Mouse (Mus musculus) lung, adult 18-20 months (tissue): ENCODE data around the gene Trappc4.
"Not testable (repeated sequence)": the region's sequence is repeated elsewhere in the genome, so short reads cannot be mapped to it uniquely, and the experiment has no call there.

ENCODE experiments used
- DNase-seq, 2 experiments: peaks; one replicate each; pipeline ENCODE4 v3.0.0; 2022; ENCODE audit warnings: mixed read lengths in 2 of 2

Gene Trappc4

DNA sequence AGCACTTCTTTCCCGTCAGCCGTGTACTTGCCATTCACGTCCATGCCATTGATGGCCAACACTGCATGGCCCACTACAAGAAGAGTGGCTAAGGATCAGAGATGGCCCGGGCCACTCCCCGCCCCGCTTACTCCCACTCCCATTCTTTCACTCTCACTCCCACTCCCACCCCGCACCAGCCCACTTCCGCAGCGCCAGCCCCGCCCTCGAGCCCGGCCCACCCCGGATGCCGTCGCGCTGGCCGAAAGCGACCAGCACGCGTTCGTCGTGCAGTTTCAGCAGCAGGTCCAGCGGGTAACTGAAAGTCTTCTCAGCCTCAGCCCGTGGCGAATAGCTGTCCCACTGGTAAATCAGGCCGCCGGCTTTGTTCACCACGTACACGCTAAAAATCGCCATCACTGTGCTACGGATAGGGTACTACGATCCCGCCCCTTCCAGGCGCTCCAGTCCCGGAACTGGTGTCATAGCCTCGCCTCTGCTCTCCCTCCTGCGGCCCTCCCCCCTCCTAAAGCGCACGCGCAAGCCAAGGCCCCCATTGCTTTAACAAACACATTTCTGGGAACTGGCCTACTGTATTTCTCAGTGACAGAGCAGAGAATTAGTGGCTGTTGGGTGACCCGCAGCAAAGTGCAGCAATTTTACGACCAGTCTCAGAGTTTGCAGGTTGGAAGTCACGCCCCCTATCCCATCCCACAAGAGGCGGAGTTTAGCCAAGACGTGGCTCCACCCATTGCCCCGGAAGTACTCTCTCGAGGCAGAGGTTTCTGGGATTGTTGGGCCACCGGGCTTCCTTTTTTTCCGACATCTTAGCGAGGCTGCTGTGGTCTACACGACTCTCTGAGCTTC, at the start of gene Trappc4, which contains the start of gene Rps25:
Gene Trappc4, minus strand, starts transcription at position 695 of the 846 bp plus-strand sequence.
Gene Rps25, plus strand, starts transcription at position 234 of the 846 bp plus-strand sequence.
- DNase-seq: peak; percentile 91 to 93

- no peak for DNase-seq
Measured at GRCm38 (mm10) chr9:44454891-44455220, 47.5 kb upstream of the Trappc4 start, which contains the start of gene Upk2. Gene Upk2 (minus strand): TSS chr9:44454976.

DNA sequence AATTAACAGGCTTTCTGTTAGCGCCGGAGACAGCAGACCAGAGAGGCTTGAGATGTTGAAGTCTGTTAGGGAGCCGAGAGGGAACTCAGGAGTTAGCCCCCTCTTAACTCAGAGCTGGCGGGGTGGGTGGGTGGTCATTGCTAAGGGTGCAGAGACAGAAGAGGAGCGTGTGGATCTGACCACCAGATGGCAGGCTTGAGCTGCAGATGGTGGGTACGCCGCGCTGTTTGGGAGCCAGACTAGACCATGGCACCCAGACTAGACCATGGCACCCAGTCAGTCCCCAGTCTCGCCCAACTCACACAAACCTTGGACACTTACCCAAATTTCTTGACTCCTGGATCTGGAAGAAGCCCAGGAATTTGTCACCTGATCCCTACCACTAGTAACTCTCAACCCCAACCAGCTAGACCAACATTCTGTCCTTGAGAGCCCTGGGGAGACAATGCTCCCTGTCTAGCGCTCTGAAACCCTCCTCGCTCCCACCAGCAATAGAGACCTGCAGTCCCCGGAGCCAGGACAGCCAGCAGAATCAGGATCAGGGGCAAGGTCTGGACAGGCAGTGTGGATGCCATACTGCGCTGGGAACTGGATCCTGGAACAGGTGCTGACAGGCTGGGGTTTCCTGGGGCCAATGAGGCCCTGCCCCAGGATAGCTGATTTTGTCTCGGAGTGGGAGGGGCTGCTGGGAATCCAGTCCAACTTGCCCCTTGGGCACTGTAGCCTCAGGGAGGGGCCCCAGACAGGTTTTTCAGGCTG, 46.9 kb upstream of the Trappc4 start:
- DNase-seq: peak; percentile 79 to 85

DNA sequence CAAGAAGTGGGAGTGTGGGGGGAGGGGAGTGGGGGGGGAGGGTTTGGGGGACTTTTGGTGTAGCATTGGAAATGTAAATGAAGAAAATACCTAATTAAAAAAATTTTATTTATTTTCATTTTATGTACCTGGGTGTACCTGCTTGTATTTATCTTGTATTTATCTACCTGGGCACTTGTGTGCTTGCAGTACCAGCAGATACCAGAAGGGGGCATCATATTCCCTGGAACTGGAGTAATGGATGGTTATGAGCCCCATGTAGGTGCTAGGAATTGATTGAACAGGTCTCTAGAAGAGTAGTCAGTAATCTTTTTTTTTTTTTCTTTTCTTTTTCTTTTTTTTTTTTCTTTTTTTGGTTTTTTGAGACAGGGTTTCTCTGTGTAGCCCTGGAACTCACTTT, 43.0 kb upstream of the Trappc4 start:
- DNase-seq: peak in 1 of 2 experiments; percentile 15

- not testable (repeated sequence) for DNase-seq
Measured at GRCm38 (mm10) chr9:44444402-44445025, 37.1 kb upstream of the Trappc4 start.

DNA sequence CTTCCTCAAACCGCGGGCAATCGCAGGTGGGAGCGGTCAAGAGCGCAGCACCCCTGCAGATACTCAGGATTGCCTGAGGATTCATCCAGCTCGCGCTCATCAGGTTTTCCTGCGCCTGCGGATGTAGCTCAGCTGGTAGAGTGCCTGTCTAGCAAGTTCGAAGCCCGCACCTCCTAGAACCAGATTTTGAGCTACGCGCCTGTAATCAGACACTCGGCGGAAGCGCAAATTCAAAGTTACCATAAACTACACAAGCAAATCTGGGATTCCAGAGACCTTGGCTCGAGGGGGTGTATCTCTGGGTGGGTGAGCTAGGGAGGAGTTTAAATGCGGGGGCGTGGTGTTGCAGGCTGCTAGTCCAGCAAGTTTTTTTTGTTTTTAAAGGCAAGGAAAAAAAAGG, 33.6 kb upstream of the Trappc4 start, which contains the start of gene Foxr1:
Gene Foxr1, minus strand, starts transcription at position 176 of the 400 bp plus-strand sequence.
- DNase-seq: no peak

GRCm38 (mm10) chr9:44435747-44436146, 28.3 kb upstream of the Trappc4 start:
- peak; percentile 17 to 34 for DNase-seq

- DNase-seq: no peak
Measured at GRCm38 (mm10) chr9:44432577-44433185, 25.3 kb upstream of the Trappc4 start.

GRCm38 (mm10) chr9:44423576-44423975, 16.2 kb upstream of the Trappc4 start:
- no peak for DNase-seq

DNA sequence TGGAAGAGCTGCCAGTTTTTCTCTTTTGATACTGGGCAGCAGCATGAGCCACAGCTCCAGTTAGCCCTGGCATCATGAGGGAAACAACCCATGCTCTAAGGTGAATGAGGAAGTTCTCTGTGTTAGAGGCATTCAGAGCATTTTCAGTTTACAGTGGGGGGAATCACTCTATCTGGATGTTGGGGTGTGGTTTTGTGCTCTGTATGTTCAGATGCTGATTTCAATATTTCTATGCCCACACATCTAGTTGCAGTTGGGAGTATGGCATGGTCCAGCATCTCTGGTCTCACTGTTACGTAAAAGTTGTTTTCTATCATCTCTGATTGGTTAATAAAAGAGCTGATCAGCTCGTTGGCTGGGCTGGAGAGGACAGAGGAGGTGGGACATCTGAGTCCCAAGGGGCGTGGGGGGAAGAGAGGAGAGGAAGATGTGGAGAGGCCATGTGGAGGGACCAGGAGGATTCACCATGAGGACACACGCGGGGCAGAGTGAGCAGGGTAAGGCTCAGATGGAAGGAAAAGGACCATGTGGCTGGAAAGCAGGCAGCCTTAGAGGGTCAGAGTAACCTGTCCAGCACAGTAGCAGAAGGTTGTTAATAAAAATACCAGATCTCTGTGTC, 13.0 kb upstream of the Trappc4 start:
- no peak for DNase-seq

DNA sequence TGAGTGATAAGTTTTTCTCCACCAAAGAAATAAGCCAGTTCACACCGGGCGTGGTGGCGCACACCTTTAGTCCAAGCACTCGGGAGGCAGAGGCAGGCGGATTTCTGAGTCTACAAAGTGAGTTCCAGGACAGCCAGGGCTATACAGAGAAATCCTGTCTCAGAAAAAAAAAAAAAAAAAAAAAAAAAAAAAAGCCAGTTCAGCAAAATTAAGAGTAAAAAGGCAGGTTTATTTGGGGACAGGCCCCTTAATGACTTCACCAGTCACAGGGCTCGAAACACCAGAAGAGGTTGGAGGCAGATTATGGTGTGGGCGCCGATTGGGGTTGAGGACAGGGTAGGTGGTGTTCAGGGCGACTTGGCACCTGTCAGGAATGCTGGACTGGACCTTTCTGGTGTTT, 12.3 kb upstream of the Trappc4 start:
- DNase-seq: not testable (repeated sequence)

DNA sequence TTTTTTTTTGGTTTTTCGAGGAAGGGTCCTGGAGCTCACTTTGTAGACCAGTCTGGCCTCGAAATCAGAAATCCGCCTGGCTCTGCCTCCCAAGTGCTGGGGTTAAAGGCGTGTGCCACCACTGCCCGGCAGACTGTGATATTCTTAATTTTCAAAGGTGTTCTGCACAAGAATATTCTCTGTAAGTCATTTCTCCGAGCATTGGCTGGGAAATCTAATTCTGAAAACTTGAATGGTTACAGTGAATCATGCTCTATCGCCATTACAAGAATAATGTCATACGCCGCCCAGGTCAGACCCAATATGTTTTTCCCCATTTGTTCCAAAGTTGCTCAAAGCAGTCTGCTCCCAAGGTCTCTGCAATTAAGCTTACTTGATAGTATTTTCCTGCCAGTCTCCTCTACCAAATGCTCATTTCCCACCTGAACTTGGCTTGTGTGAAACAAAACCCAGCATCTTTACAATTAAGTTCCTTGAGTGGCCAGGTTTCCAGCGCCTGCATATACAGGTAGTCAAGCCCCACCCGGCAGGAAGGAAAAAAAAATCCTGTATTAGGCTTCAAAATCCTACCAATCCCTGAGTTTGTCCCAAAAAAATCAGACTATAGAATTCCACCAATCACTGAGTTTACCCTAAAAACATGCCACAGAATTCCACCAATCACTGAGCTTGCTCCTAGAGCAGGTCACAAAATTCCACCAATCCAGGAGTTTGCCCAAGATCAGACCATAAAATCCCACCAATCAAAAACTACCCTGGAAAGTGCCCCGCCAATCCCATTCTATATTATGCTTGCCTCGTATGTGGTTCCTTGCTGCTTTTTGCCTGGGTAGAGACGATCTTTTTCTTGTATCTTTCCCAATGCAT, 11.4 kb upstream of the Trappc4 start, which contains the start of gene Ccdc84:
Gene Ccdc84, minus strand, starts transcription at position 51 of the 867 bp plus-strand sequence.
- no peak for DNase-seq

DNA sequence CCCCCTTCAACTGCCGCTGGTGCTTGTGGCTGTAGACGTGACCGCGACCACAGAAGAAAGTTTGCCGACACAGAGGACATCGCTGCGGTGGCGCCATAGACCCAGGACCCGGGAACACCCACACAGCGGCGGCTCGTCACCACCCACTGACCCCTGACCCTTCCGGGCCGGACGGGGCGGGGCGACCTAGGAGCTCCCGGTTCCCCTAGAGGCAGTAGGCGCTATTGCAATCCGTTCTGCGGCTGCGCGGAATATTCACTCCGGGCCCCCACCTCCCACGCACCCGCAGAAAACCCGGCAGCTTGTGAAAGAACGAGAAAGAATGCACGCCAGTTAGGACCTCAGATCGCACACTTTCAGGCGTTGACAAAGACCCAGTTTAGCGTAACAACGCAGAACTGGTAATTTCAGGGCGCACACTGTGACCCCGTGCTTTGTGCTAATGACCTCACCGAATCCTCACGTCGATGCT, 10.5 kb upstream of the Trappc4 start:
- DNase-seq: peak; percentile 93 to 95

GRCm38 (mm10) chr9:44417156-44417891, 9.9 kb upstream of the Trappc4 start:
- no peak for DNase-seq

DNA sequence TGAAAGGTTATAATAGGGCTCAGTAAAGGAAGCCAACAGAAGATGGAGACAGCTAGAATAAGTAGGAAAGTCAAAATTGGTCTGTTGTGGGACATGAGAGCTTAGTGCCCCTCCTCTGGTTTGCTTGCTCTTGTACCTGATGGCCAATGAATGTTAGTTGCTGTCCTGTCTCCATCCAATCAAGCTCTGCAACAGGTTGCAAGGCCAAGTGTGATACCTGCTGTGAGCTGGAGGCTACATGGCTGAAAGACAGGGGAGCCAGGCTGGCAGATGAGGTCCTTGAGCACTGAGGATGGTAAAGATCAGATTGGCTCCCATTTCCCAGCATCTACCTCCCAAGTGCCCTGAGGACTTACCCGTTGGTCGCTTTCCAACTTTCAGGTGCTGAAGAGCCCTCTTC, 5.4 kb upstream of the Trappc4 start:
- DNase-seq: no peak

DNA sequence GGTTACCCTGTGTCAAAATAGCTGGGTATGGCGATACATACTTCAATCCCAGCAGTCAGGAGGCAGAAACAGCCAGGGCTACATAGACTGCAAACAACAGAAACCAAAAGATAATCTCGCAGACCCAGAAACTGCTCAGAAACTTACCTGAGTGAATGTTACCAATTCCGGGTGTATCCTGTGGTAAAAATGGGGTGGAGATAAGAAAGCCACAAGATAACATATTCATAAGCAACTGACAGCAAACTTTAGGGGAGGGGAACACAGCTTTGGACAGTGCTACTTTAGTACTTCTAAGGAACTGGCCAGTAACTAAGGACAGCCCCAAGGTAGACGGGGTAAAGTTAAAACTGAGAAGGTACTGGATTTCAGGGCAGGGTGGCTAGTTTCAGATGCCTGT, 4.9 kb upstream of the Trappc4 start:
- DNase-seq: no peak

GRCm38 (mm10) chr9:44411601-44412130, 4.3 kb upstream of the Trappc4 start:
- DNase-seq: no peak

DNA sequence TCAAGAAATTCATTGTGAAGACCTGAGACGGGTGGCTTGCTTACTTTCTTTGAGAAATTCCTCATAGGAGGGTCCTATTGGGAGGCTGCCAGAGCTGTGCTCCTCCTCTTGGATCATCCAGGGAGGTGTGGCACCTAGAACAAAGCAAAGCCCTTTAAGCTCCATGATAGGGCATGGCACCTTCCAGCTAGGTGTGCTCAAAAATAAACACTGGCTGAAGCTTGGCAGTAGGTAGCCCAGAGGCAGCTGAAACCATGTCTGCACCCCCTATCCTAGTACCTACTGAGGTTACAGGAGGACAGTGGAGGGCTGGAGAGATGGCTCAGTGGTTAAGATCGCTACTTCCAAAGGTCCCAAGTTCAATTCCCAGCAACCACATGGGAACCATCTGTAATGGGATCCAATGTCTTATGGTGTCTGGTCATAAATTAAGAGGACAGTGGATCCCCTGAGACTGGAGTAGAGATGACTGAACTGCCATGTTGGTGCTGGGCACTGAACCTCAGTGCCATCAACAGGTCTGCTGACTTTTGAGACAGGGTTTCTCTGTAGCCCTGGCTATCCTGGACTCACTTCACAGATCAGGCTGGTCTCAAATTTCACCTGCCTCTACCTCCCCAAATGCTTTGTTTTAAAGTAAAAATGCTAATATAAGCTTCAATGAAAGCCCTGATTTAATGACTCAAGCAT, 3.4 kb upstream of the Trappc4 start:
- DNase-seq: no peak

DNA sequence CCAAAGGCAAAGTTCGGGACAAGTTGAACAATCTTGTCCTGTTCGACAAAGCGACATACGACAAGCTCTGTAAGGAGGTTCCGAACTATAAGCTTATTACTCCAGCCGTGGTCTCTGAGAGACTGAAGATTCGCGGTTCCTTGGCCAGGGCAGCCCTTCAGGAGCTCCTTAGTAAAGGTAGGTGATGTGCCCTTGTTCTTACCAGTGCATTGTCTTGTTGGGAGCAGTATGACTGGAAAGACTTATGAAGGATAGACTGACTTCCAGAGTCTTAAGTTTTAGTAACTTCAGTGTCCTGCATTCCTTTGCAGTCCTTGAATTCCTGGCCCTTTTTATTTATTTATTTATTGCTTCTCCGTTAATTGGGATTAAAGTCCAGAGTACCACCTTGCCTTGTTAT, 1.3 kb upstream of the Trappc4 start:
- not testable (repeated sequence) for DNase-seq

- DNase-seq: no peak
Measured at GRCm38 (mm10) chr9:44407752-44408097, 325 bp upstream of the Trappc4 start.
